Mouse (Mus musculus) neural tube, embryonic 11.5 days (tissue): ENCODE results near the gene Zmat5. TPM values are rescaled to one million over a fixed set of nuclear protein-coding genes. Genes with fewer than 3 reads are reported as not detected.
A peak's percentile ranks its signal among the peaks of the same experiment; 100 is the strongest.

Experiments used
- ATAC-seq: fragments of 200-750 bp; cut with Nextera tagmentation; 2 replicates; pipeline ENCODE4 v1.8.0; 2017; ENCODE audit warnings: moderate number of reproducible peaks, mild to moderate bottlenecking, moderate TSS enrichment, moderate library complexity; ENCODE audit not compliant: insufficient read depth, low FRiP score, low TSS enrichment
- DNase-seq: peaks from one replicate; pipeline ENCODE4 v3.0.0-alpha.2; 2015; ENCODE audit warnings: low spot score
- H3K27ac ChIP-seq: fragments of 300-500 bp; sonication (generic); 2 replicates; pipeline ENCODE4 v1.5.1; 2014; ENCODE audit warnings: low read depth, mild to moderate bottlenecking, low read length
- H3K27me3 ChIP-seq: fragments of 300-500 bp; sonication (generic); 2 replicates; pipeline ENCODE4 v1.6.1; 2014; ENCODE audit warnings: mild to moderate bottlenecking, low read length, mixed read lengths; ENCODE audit not compliant: control insufficient read depth, insufficient read depth
- H3K36me3 ChIP-seq: fragments of 300-500 bp; sonication (generic); 2 replicates; pipeline ENCODE4 v1.6.1; 2014; ENCODE audit warnings: mild to moderate bottlenecking, low read length, moderate library complexity, mixed read lengths; ENCODE audit not compliant: control insufficient read depth, insufficient read depth
- H3K4me1 ChIP-seq: fragments of 300-500 bp; sonication (generic); 2 replicates; pipeline ENCODE4 v1.6.1; 2014; ENCODE audit warnings: low read length, mixed read lengths; ENCODE audit not compliant: control insufficient read depth, insufficient read depth
- H3K4me2 ChIP-seq: fragments of 300-500 bp; sonication (generic); 2 replicates; pipeline ENCODE4 v1.6.1; 2014; ENCODE audit warnings: low read depth, mild to moderate bottlenecking, moderate library complexity
- H3K4me3 ChIP-seq: fragments of 300-500 bp; sonication (generic); 2 replicates; pipeline ENCODE4 v1.5.1; 2014; ENCODE audit warnings: low read depth, low read length
- H3K9ac ChIP-seq: fragments of 300-500 bp; sonication (generic); 2 replicates; pipeline ENCODE4 v1.6.1; 2014; ENCODE audit warnings: mild to moderate bottlenecking, low read length
- H3K9me3 ChIP-seq: fragments of 300-500 bp; sonication (generic); 2 replicates; pipeline ENCODE4 v1.6.1; 2016; ENCODE audit warnings: low read length; ENCODE audit not compliant: control insufficient read depth
- WGBS: fragments of 180-500 bp; shearing (Covaris S2); extraction: QIAGEN DNeasy Blood & Tissue Kit; methylation state at CpG from one replicate; pipeline ENCODE4 v1.1.7; 2014; 5-methylcytosine and 5-hydroxymethylcytosine counted together
- polyA plus RNA-seq: library from polyadenylated mRNA; unstranded; fragments of >200 nt; fragmentation: Nextera tagmentation; extraction: Ambion mirVana; gene quantifications from 2 replicates; pipeline ENCODE4 v1.2.1, GENCODE M21; 2014

Zmat5 gene
- polyA plus RNA-seq, 1 experiment from 2014 or later = 75.5 TPM

DNA sequence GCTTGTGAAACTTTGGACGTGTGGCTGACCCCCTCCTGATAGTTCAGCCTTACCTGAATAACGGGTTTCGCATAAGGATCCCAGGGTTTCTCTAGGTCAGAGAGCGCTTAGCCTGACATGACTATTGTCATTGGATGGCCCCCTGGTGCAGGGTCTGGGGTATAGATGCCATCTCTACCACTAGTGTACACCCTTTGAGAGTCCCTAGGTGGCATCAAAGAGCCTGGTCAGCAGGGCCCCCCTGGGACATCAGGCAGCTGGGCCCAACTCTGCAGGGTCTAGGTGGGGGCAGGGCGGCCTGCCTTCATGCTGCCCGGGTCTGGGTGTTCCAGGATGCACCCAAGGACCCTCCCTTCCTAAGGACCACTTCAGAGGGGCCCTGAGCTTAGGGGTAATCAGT lies 31.9 kb downstream of the Zmat5 start:
- no peak for ATAC-seq

DNA sequence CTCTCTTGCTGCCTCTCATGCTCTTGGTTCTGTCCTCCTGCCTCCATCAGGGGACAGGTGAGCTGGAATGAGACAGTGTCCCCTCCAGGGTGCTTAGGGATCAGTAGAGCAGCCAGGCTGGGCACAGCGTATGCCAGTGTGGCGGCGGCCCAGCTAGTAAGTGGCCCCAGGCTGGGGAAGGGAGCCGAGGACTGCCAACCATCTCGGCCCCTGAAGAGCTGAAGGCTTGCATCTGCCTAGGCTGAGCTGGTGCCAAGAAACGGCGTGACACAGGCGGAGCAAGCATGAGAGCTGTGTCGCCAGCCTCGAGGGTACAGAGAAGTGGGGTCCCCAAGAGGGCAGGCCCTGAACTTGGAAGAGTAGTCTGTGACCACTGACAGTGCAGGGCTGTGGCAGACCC lies 33.2 kb downstream of the Zmat5 start:
- no peak for ATAC-seq
- Histone ChIP-seq H3K4me3 (no peak overlapping the region), H3K4me1 (peaks cover 4% of the 10 kb centered on the region; the same call in 1 of the 2 replicates), H3K36me3 (peaks cover 2% of the 10 kb centered on the region; the same call in 1 of the 2 replicates), H3K9me3 (no peaks in the 10 kb centered on the region), H3K27me3 (no peaks in the 10 kb centered on the region), H3K27ac (no peak overlapping the region), H3K9ac (no peak overlapping the region), H3K4me2 (no peak overlapping the region)
- no peak for DNase-seq
- 86% methylated on average over 10 of the region's 10 CpGs for WGBS

More for the DNA sequence above, 31.9 kb downstream of the Zmat5 start:
- H3K9me3 ChIP-seq = no peaks in the 10 kb centered on the region
- no peak overlapping the region for H3K27ac ChIP-seq
- H3K4me1 ChIP-seq = peaks cover 4% of the 10 kb centered on the region; the same call in 1 of the 2 replicates
- H3K36me3 ChIP-seq = peaks cover 2% of the 10 kb centered on the region; the same call in 1 of the 2 replicates
- 51% methylated on average over 6 of the region's 6 CpGs for WGBS
- no peak for DNase-seq
- H3K27me3 ChIP-seq = no peaks in the 10 kb centered on the region
- H3K4me3 ChIP-seq = no peak overlapping the region
- no peak overlapping the region for H3K9ac ChIP-seq
- H3K4me2 ChIP-seq = no peak overlapping the region

DNA sequence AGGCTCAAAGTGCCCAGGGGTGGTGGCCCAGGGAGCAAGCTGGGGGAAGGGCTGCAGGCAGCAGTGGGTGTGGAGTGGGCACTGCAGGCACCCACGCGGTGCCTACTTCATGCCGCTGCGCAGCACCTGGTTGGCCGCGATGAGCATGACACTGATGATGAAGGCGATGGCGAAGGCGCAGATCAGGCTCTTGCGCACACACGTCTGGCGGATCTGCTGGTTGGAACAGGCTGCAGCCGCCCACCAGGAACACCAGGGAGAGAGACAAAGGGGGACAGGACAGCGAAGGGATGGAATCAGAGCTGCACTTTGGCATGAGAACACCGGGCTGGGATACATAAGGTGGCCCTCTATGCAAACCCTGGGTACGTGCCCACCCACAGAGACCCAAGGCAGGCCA lies 34.2 kb downstream of the Zmat5 start:
- WGBS = 94% methylated on average over 16 of the region's 16 CpGs
- no peak overlapping the region for H3K9ac ChIP-seq
- ATAC-seq = no peak
- no peak overlapping the region for H3K4me3 ChIP-seq
- no peaks in the 10 kb centered on the region for H3K9me3 ChIP-seq
- no peak overlapping the region for H3K4me2 ChIP-seq
- peaks cover 4% of the 10 kb centered on the region; the same call in 1 of the 2 replicates for H3K4me1 ChIP-seq
- H3K27ac ChIP-seq = no peak overlapping the region
- H3K27me3 ChIP-seq = no peaks in the 10 kb centered on the region
- H3K36me3 ChIP-seq = peaks cover 2% of the 10 kb centered on the region; the same call in 1 of the 2 replicates
- DNase-seq = no peak

DNA sequence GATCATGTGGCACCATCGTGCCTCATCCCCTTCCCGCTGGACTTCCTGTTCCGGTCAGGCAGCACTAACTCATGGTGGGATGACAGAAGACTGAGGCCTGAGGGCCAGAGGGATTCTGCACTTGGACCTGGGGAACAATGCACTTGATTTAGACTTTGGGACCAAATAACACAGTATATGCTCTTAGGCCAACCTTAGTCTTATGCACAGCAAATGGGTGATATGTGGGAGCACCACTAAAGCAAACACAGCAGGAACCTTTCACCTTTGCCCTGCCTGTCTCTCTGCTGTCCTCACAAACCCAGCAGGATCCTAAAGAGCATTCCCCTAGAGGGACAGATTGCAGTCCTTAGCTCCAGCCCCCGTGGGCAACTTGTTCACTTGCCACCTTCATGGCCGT lies 36.3 kb downstream of the Zmat5 start:
- no peaks in the 10 kb centered on the region; the same call in 1 of the 2 replicates for H3K36me3 ChIP-seq
- no peak overlapping the region for H3K4me3 ChIP-seq
- 58% methylated on average over 5 of the region's 5 CpGs for WGBS
- H3K4me2 ChIP-seq = no peak overlapping the region
- peaks cover 20% of the 10 kb centered on the region for H3K27me3 ChIP-seq
- no peak overlapping the region for H3K9ac ChIP-seq
- H3K9me3 ChIP-seq = no peaks in the 10 kb centered on the region
- H3K27ac ChIP-seq = no peak overlapping the region
- ATAC-seq (no peak), DNase-seq (no peak)
- peaks cover 1% of the 10 kb centered on the region; the same call in 1 of the 2 replicates for H3K4me1 ChIP-seq

DNA sequence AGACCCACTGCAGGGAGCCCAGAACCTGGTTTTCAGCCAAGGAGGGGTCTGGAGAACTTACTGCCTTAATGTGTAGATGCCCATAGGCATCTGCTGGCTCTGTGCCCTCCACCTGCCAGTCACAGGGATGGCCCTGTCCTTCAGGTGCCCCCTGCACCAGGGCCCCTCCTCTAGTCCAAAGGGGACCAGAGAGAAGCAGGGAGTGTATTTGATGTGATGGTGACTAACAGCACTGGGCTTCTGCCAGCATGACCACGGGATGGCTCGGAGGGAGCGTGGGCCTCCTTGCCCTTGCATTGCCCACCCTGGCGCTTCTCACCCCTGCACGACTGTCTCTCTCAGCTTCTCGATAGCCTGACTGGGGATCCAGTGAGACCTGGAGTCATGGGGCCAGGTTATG lies 40.2 kb downstream of the Zmat5 start:
- WGBS = 61% methylated on average over 6 of the region's 6 CpGs
- no peak overlapping the region for H3K4me3 ChIP-seq
- no peak overlapping the region for H3K9ac ChIP-seq
- ATAC-seq (no peak), DNase-seq (no peak)
- peaks cover 13% of the 10 kb centered on the region for H3K4me1 ChIP-seq
- no peak overlapping the region for H3K4me2 ChIP-seq
- no peaks in the 10 kb centered on the region for H3K9me3 ChIP-seq
- no peaks in the 10 kb centered on the region for H3K36me3 ChIP-seq
- peaks cover 57% of the 10 kb centered on the region for H3K27me3 ChIP-seq
- H3K27ac ChIP-seq = no peak overlapping the region

DNA sequence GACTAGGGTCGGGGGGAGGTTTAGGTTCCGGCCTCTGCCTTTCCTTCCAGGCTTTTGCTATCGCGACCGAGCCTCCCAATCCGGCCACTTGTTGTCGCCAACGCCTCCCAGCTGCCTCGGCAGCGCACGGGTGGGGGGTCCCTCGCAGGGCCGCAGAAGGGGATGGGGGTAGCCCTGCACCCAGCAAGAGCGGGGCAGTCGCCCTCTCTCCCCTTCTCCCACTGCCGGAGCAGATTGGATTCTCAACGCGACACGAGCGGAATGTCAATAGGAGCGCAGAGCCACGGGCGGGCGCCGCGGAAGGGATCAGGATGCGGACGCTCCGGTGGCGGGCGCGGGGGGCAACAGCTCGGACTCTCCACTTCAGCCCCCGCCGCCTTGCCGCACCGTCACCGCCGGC lies 41.5 kb downstream of the Zmat5 start:
- H3K9ac ChIP-seq = peak overlapping the region; percentile 49
- peaks cover 62% of the 10 kb centered on the region for H3K27me3 ChIP-seq
- H3K4me3 ChIP-seq = peak overlapping the region; percentile 57
- ATAC-seq (no peak), DNase-seq (peak; percentile 51)
- H3K4me1 ChIP-seq = peaks cover 13% of the 10 kb centered on the region
- H3K9me3 ChIP-seq = no peaks in the 10 kb centered on the region
- H3K27ac ChIP-seq = no peak overlapping the region
- under 1% methylated on average over 37 of the region's 39 CpGs for WGBS
- peak overlapping the region; percentile 96 for H3K4me2 ChIP-seq
- H3K36me3 ChIP-seq = no peaks in the 10 kb centered on the region

DNA sequence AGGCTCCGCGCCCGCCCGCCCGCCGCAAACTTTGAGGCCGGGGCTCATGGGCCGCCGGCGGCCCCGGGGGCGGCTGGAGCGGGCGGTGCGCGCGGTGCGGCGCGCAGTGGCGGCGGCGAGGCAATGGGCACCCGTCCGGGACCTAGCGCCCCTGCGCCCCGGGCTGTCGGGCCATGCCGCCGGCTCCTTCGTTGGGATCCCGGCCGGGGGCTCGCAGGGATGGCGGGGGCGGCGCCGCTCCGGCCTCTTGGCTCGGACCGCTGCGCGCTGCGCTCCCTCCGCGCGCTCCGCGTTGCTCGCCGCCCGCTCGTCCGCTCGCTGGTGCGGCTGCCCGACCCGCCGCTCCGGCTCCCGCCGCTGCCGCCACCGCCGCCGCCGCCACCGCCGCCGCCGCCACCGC lies 42.3 kb downstream of the Zmat5 start, which contains the start of gene Cabp7:
Gene Cabp7, minus strand, starts transcription at position 46 of the 400 bp plus-strand sequence.
- no peak for DNase-seq
- peaks cover 62% of the 10 kb centered on the region for H3K27me3 ChIP-seq
- peak within 1 kb of the TSS; percentile 49 for H3K9ac ChIP-seq
- H3K4me3 ChIP-seq = peak within 1 kb of the TSS; percentile 57
- H3K9me3 ChIP-seq = no peaks in the 10 kb centered on the region
- WGBS = 0% methylated on average over 16 of the region's 73 CpGs
- peak within 1 kb of the TSS; percentile 96 for H3K4me2 ChIP-seq
- no peak within 1 kb of the TSS for H3K27ac ChIP-seq
- H3K36me3 ChIP-seq = no peaks in the 10 kb centered on the region
- peaks cover 13% of the 10 kb centered on the region for H3K4me1 ChIP-seq
- no peak for ATAC-seq

DNA sequence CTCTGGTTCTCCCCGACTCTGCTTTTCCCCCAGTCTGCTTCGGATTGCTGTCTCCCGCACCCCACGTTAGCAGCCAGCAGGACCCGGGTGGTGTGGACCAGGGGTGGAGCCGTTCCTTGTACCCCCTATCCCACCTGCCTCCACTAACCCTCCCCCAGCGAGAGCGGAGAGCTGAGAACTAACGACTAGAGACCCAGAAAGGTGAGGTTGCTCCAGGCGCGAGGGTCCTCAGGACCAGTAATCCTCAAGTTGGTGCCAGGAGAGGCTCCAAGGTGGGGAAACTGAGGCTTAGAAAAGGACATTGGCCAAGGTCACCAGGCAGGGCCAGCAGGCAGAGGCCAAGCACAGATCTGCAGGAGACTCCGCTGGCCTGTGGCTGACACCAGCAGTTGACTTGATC lies 42.8 kb downstream of the Zmat5 start:
- 1% methylated on average over 12 of the region's 12 CpGs for WGBS

DNA sequence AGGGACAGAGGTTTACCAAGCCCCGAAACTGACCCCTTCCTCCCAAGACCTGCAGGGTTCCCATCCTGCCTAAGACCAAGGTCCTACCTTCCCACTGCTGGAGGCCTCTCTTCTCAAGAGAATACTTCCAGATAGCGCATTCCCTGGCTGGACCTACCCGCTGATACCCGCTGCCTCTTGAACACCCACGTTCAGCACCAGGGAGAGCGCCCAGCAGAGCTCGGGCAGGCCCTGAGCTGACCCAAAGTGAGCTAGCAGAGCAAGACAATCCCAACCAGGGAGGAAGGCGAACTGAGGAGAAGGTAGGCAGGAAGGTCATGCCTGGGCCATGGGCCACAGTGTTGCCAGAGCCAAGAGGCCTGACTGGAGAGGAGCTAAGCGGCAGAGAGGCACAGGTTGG lies 45.8 kb downstream of the Zmat5 start:
- peak; percentile 68 for DNase-seq
- ATAC-seq = no peak
- no peak overlapping the region for H3K9ac ChIP-seq
- no peak overlapping the region for H3K4me2 ChIP-seq
- H3K4me1 ChIP-seq = peaks cover 20% of the 10 kb centered on the region
- peaks cover 47% of the 10 kb centered on the region for H3K27me3 ChIP-seq
- H3K27ac ChIP-seq = no peak overlapping the region
- H3K4me3 ChIP-seq = no peak overlapping the region
- no peaks in the 10 kb centered on the region for H3K36me3 ChIP-seq
- 7% methylated on average over 9 of the region's 9 CpGs for WGBS
- H3K9me3 ChIP-seq = no peaks in the 10 kb centered on the region

More for the DNA sequence above, 42.8 kb downstream of the Zmat5 start:
- peak overlapping the region; percentile 40 for H3K9ac ChIP-seq
- H3K4me1 ChIP-seq = peaks cover 13% of the 10 kb centered on the region
- H3K36me3 ChIP-seq = no peaks in the 10 kb centered on the region
- H3K4me3 ChIP-seq = peak overlapping the region; percentile 57
- no peak overlapping the region for H3K27ac ChIP-seq
- ATAC-seq (no peak), DNase-seq (no peak)
- H3K4me2 ChIP-seq = peak overlapping the region; percentile 96
- no peaks in the 10 kb centered on the region for H3K9me3 ChIP-seq
- peaks cover 62% of the 10 kb centered on the region for H3K27me3 ChIP-seq
